Mouse (Mus musculus) embryonic facial prominence, embryonic 12.5 days (tissue): Measurements from ENCODE around the gene Nab1. TPM values are rescaled to one million over a fixed set of nuclear protein-coding genes. Genes with fewer than 3 reads are reported as not detected.
"Not testable (repeated sequence)": the region's sequence is repeated elsewhere in the genome, so short reads cannot be mapped to it uniquely, and the experiment has no call there.

Experiments
- ATAC-seq: fragments of 200-750 bp; cut with Nextera tagmentation; 2 replicates; pipeline ENCODE4 v1.8.0; 2017; ENCODE audit not compliant: insufficient number of reproducible peaks, insufficient read depth, low FRiP score, low TSS enrichment
- H3K27ac ChIP-seq: fragments of 300-500 bp; sonication (generic); 2 replicates; pipeline ENCODE4 v1.5.1; 2016; ENCODE audit warnings: mild to moderate bottlenecking
- H3K27me3 ChIP-seq: fragments of 300-500 bp; sonication (generic); 2 replicates; pipeline ENCODE4 v1.6.1; 2016; ENCODE audit warnings: mild to moderate bottlenecking, moderate library complexity
- H3K36me3 ChIP-seq: fragments of 300-500 bp; sonication (generic); 2 replicates; pipeline ENCODE4 v1.6.1; 2016; ENCODE audit warnings: mild to moderate bottlenecking
- H3K4me1 ChIP-seq: fragments of 300-500 bp; sonication (generic); 2 replicates; pipeline ENCODE4 v1.6.1; 2016
- H3K4me2 ChIP-seq: fragments of 300-500 bp; sonication (generic); replicated peaks from 2 replicates; pipeline ENCODE4 v1.6.1; 2016; ENCODE audit warnings: mild to moderate bottlenecking, moderate library complexity
- H3K4me3 ChIP-seq: fragments of 300-500 bp; sonication (generic); 2 replicates; pipeline ENCODE4 v1.5.1; 2016; ENCODE audit warnings: mild to moderate bottlenecking
- H3K9ac ChIP-seq: fragments of 300-500 bp; sonication (generic); 2 replicates; pipeline ENCODE4 v1.6.1; 2016; ENCODE audit warnings: mild to moderate bottlenecking, moderate library complexity
- H3K9me3 ChIP-seq: fragments of 300-500 bp; sonication (generic); 2 replicates; pipeline ENCODE4 v1.6.1; 2016; ENCODE audit warnings: mild to moderate bottlenecking, moderate library complexity
- WGBS: fragments of 180-500 bp; shearing (Covaris S2); methylation state at CpG from one replicate; pipeline ENCODE4 v1.1.7; 2016; 5-methylcytosine and 5-hydroxymethylcytosine counted together
- polyA plus RNA-seq: library from polyadenylated mRNA; unstranded; fragments of >200 nt; fragmentation: Nextera tagmentation; extraction: Ambion mirVana; gene quantifications from 2 replicates; pipeline ENCODE4 v1.2.1, GENCODE M21; 2016

The Nab1 gene
- polyA plus RNA-seq, result 10.2 and 10.4 TPM in 2 replicates

DNA sequence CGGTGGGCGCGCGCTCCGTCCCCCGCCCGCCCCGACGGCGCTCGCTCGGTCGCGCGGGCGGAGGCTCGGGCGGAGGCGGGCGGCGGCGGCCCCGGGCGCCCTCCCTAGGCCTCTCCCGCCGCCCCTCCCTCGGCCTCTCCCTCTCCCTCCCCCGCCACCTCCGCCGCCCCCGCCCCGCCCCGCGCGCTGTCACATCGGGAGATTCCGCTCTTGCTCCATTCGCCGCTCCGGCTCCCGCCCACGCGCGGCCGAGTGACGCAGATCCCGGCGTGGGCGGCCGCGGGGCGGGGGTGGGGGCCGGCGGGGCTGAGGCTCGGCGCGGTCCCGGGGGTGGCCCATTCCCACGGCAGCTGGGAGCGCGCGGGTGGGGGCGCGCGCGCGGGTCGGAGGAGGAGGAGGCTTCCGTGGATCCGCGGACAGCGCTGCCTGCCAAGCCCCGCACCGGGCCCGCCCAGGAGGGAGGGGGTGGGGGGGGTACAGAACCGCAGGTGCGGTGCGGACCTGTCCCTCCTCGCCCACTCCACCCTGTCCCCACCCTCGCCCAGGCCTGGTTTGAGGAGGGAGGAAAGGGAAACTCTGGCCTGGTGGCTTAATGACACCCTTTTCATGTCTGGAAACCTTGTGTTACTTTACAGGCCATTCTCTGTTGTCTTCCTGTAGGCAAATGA, at the start of gene Nab1:
Nab1 (minus strand) TSS at position 366 of the 668 bp plus-strand sequence.
- H3K36me3 ChIP-seq, result no peaks in the 10 kb centered on the region
- ATAC-seq, result peak; percentile 87
- H3K4me2 ChIP-seq, result peak within 1 kb of the TSS; percentile 80
- H3K9me3 ChIP-seq, result no peaks in the 10 kb centered on the region
- H3K9ac ChIP-seq, result peak within 1 kb of the TSS; percentile 82
- peak within 1 kb of the TSS; percentile 81 for H3K4me3 ChIP-seq
- 2% methylated on average over 59 of the region's 80 CpGs for WGBS
- peaks cover 12% of the 10 kb centered on the region; the same call in 1 of the 2 replicates for H3K27me3 ChIP-seq
- no peaks in the 10 kb centered on the region; the same call in 1 of the 2 replicates for H3K4me1 ChIP-seq
- peak within 1 kb of the TSS; percentile 30; the same call in 1 of the 2 replicates for H3K27ac ChIP-seq

DNA sequence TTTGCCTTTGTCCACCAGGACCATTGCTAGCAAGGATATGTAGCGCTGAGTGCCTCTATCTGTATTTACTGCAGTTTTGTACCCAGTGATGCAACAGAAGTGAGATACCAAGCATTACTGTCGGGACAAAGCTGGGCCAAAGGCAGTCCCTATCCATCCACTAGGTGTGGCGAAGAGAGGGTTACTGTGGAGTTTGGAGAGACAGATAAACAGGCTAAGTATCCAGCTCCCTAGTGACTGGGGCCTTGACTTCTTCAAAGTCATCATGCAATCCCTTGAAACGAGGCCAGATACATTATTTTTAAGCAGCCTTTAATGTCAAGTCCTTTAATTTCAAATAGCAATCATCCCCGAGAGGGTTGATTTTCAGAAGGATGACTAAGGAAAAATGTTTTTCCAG, 47.0 kb upstream of the Nab1 start:
- no peaks in the 10 kb centered on the region for H3K4me1 ChIP-seq
- no peak overlapping the region for H3K27ac ChIP-seq

DNA sequence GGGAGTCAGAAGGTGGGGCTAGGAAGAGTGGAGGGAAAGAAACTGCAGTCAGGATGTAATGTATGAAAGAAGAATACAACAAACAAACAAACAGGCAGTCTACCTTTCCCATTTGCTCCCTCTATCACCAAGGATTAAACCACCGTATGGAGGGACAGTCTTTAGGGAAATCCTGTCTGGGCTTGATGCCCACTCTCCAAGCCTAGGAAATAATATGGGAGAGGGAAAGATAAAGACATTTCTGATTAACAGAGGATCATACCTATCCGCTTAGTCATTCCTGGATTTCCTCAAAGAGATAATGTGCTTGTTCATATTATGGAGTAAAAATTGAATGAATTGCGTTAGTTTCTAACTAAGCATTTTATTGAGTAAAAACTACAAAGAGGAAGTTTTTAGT, 46.3 kb upstream of the Nab1 start:
- Histone ChIP-seq H3K27ac (no peak overlapping the region), H3K4me1 (no peaks in the 10 kb centered on the region), H3K27me3 (no peaks in the 10 kb centered on the region), H3K36me3 (no peaks in the 10 kb centered on the region), H3K4me2 (no peak overlapping the region), H3K9me3 (no peaks in the 10 kb centered on the region), H3K9ac (no peak overlapping the region), H3K4me3 (no peak overlapping the region)
- no peak for ATAC-seq
- 84% methylated on average over 3 of the region's 3 CpGs for WGBS

More for the DNA sequence above, 47.0 kb upstream of the Nab1 start:
- H3K9ac ChIP-seq, result no peak overlapping the region
- H3K9me3 ChIP-seq, result no peaks in the 10 kb centered on the region
- no peak overlapping the region for H3K4me2 ChIP-seq
- ATAC-seq, result no peak
- no peaks in the 10 kb centered on the region for H3K27me3 ChIP-seq
- H3K4me3 ChIP-seq, result no peak overlapping the region
- 82% methylated on average over 5 of the region's 5 CpGs for WGBS
- H3K36me3 ChIP-seq, result no peaks in the 10 kb centered on the region

DNA sequence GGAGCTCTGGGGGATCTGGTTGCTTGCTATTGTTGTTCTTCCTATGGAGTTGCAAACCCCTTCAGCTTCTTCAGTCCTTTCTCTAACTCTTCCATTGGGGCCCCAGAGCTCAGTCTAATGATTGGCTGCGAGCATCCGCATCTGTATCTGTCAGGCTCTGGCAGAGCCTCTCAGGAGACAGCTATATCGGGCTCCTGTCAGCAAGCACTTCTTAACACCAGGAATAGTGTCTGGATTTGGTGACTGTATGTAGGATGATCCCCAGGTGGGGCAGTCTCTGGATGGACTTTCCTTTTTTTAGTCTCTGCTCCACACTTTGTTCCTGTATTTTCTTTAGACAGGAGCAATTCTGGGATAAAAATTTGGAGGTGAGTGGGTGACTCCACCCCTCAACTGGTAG, 39.6 kb upstream of the Nab1 start:
- not testable (repeated sequence) for ATAC-seq
- 83% methylated on average over 3 of the region's 3 CpGs for WGBS

DNA sequence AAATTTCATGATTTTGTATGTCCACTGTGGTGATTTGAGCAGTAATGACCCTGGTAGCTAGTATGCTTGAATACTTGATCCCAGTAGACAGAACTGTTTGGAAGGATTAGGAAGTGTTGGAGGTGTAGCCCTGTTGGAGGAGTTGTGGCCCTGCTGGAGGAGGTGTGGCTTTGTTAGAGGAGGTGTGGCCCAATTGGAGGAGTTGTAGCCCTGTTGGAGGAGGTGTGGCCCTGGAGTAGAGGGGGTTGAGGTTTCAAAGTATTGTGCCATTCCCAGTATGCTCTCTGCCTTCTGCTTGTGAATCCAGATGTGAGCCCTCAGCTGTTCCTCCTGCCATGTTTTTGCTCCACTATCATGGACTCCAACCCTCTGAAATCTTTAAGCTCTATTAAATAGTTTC, 29.5 kb upstream of the Nab1 start:
- no peak overlapping the region for H3K9ac ChIP-seq
- H3K9me3 ChIP-seq, result no peaks in the 10 kb centered on the region
- no peaks in the 10 kb centered on the region for H3K27me3 ChIP-seq
- no peaks in the 10 kb centered on the region for H3K4me1 ChIP-seq
- no peak for ATAC-seq
- H3K27ac ChIP-seq, result no peak overlapping the region
- no peak overlapping the region for H3K4me2 ChIP-seq
- no peak overlapping the region for H3K4me3 ChIP-seq
- no peaks in the 10 kb centered on the region for H3K36me3 ChIP-seq

More for the DNA sequence above, 39.6 kb upstream of the Nab1 start:
- H3K27ac ChIP-seq, H3K27me3 ChIP-seq, H3K9me3 ChIP-seq, H3K4me1 ChIP-seq, H3K4me2 ChIP-seq, H3K4me3 ChIP-seq, H3K36me3 ChIP-seq, H3K9ac ChIP-seq: not testable (repeated sequence)

DNA sequence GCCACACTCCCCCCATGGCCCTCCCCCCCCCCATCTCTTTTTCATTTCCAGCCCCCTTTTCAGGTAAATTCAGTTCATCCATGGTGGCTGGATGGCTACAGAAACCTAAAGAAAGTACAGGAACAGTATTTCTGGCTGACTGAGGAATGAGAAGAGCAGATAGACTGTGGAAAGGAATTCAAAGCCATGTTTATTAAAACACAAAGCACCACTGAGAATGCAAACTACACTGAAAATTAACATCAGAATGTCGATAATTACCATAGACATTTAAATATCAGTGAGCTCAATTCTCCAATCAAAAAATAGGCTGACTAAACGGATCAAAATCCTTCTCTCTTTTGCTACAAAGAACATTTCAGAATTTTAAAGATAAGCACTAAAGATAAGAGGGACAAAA, 27.2 kb upstream of the Nab1 start:
- 44% methylated on average over 2 of the region's 2 CpGs for WGBS

DNA sequence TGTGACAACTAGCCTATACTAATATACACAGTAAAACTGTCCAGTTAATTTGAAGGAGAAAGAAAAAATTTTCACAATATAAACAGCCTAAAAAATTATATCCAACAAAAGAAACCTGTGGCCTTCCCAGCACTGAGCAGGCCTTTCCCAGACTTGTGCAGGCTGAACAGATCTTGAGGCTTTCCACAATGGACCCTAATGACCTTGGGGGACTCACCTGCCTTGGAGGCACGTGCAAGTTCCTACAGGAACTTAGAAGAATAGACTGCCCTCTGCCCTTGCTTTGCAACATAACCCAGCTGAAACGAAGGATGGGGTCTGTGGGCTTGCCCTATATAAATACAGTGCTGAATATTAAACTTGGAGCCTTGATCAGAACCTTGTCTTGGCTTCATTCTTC, 26.8 kb upstream of the Nab1 start:
- Histone ChIP-seq H3K36me3 (no peaks in the 10 kb centered on the region), H3K4me2 (no peak overlapping the region), H3K9me3 (no peaks in the 10 kb centered on the region), H3K4me1 (peaks cover 5% of the 10 kb centered on the region; the same call in 1 of the 2 replicates), H3K27me3 (no peaks in the 10 kb centered on the region), H3K9ac (no peak overlapping the region), H3K27ac (no peak overlapping the region), H3K4me3 (no peak overlapping the region)
- 57% methylated on average over 2 of the region's 2 CpGs for WGBS
- no peak for ATAC-seq

More for the DNA sequence above, 27.2 kb upstream of the Nab1 start:
- Histone ChIP-seq H3K4me1 (peaks cover 5% of the 10 kb centered on the region; the same call in 1 of the 2 replicates), H3K4me2 (no peak overlapping the region), H3K9ac (no peak overlapping the region), H3K27me3 (no peaks in the 10 kb centered on the region), H3K9me3 (no peaks in the 10 kb centered on the region), H3K36me3 (no peaks in the 10 kb centered on the region), H3K4me3 (no peak overlapping the region), H3K27ac (no peak overlapping the region)
- ATAC-seq, result no peak

DNA sequence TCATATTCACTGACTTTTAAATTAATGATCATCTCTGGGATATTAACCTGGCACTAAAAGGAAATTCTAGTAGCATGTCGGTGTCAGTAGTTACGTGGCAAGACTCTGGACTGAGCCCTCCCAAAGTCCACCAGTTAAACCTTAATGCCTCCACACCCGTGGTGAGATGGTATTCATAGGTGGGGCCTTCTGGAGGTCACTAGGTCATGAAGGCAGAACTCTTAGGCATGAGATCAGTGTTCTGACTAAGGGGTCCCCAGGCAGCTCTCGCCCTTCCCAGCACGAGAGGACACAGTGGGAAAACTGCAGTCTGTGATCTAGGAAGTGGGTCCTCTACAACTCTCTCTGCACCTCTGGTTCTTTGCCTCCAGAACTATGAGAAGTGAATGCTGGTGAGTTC, 24.2 kb upstream of the Nab1 start:
- H3K9ac ChIP-seq, result no peak overlapping the region
- no peak overlapping the region for H3K4me2 ChIP-seq
- H3K27me3 ChIP-seq, result 0 out of 2 replicates have a peak, but pooled peaks cover 8% of the 10 kb centered on the region
- H3K4me1 ChIP-seq, result peaks cover 5% of the 10 kb centered on the region; the same call in 1 of the 2 replicates
- H3K36me3 ChIP-seq, result no peaks in the 10 kb centered on the region
- H3K9me3 ChIP-seq, result no peaks in the 10 kb centered on the region
- ATAC-seq, result no peak
- 70% methylated on average over 5 of the region's 5 CpGs for WGBS
- no peak overlapping the region for H3K27ac ChIP-seq
- no peak overlapping the region for H3K4me3 ChIP-seq

DNA sequence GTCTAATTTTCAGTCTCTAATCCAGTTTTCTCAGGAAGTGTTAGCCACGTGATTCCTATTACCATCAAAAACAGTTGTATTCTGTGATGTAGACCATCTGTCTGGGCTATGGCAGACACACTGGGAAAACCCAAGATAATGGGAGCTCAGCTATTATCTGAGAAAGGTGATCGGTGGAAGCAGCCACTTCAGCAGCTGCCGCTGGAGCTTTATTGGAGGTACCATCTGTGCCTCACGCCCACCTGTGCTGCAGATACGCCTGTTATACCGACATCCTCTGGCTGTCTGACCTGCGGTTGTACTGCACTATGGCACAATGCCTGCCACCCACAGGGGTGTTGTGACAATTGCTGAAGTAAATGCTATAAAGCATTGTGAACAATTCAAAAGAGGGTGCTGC, 23.7 kb upstream of the Nab1 start:
- 49% methylated on average over 7 of the region's 7 CpGs for WGBS

DNA sequence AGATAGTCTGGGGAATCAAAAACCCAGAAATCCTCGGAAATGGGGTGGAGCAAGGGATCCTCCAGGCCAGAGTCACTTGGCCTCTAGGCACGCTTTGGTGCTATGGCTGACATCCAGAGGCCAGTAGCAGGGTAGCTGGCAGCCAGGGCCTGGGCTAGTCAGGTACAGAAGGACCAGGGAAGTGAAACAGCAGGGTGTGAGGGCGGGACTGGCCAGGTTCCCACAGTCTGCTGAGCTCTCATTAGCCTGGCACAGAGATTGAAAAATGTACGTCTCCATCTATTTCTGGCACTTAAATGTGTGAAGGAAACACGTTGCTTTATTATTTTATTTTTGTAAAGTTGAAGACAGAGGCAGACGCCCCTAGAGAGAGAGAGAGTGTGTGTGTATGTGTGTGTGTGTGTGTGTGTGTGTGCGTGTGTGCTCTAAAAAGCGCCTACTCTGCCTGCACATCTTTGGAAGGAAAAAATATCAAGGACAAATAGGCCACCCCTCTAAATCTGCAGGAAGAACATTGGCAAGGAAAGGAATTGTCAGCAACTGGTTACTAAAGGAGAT, 21.0 kb upstream of the Nab1 start:
- ATAC-seq, result no peak
- Histone ChIP-seq H3K27me3 (0 out of 2 replicates have a peak, but pooled peaks cover 8% of the 10 kb centered on the region), H3K4me2 (no peak overlapping the region), H3K4me1 (peaks cover 5% of the 10 kb centered on the region; the same call in 1 of the 2 replicates), H3K9me3 (no peaks in the 10 kb centered on the region), H3K9ac (no peak overlapping the region), H3K4me3 (no peak overlapping the region), H3K27ac (no peak overlapping the region), H3K36me3 (no peaks in the 10 kb centered on the region)
- WGBS, result 68% methylated on average over 8 of the region's 8 CpGs

More for the DNA sequence above, 23.7 kb upstream of the Nab1 start:
- H3K4me2 ChIP-seq, result no peak overlapping the region
- H3K27me3 ChIP-seq, result 0 out of 2 replicates have a peak, but pooled peaks cover 8% of the 10 kb centered on the region
- no peaks in the 10 kb centered on the region for H3K36me3 ChIP-seq
- no peak overlapping the region for H3K27ac ChIP-seq
- peaks cover 5% of the 10 kb centered on the region; the same call in 1 of the 2 replicates for H3K4me1 ChIP-seq
- H3K4me3 ChIP-seq, result no peak overlapping the region
- H3K9ac ChIP-seq, result no peak overlapping the region
- ATAC-seq, result peak; percentile 52; the same call in 1 of the 2 replicates
- H3K9me3 ChIP-seq, result no peaks in the 10 kb centered on the region

DNA sequence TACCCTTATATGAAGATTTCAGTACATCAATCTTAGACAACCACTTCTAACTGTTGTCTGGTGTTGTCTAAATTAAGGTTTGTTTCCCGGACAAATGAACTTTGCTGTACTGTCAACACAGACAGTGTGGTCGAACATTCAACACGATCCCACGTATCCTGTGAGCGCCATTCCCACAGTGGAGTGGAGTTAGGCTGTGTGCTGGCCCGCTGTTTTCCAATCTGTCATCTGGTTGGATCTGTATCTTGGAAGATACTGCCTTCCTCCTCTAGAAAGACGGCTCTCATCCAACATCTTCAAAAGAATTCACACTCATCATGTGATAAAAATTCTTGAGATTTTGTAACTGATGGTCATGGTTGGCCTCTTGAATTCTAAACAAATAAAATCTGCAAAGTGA, 19.7 kb upstream of the Nab1 start:
- Histone ChIP-seq H3K27me3 (0 out of 2 replicates have a peak, but pooled peaks cover 8% of the 10 kb centered on the region), H3K27ac (no peak overlapping the region), H3K9me3 (no peaks in the 10 kb centered on the region), H3K4me2 (no peak overlapping the region), H3K36me3 (no peaks in the 10 kb centered on the region), H3K4me1 (peaks cover 5% of the 10 kb centered on the region; the same call in 1 of the 2 replicates), H3K4me3 (no peak overlapping the region), H3K9ac (no peak overlapping the region)
- no peak for ATAC-seq
- WGBS, result 89% methylated on average over 7 of the region's 7 CpGs

DNA sequence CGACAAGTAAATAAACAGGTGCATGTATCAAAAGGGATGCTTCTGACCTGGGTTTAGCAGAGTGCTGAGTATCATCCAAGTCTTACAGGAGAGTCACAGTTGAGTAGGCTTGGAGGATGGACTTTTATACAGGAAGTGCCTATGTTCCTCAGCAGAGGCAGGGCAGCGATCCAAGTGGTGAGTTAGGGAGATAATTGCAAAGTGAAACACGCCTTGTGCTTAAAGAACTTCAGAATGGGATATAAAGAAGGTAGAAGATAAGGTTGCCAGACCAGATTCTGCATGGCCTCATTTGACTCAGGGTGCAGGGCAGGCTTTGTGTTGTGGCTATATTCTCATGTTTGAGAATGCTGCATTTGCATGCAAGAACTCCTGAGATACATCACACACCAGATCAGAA, 14.8 kb upstream of the Nab1 start:
- Histone ChIP-seq H3K27me3 (no peaks in the 10 kb centered on the region), H3K36me3 (no peaks in the 10 kb centered on the region), H3K9ac (no peak overlapping the region), H3K4me2 (no peak overlapping the region), H3K27ac (no peak overlapping the region), H3K9me3 (no peaks in the 10 kb centered on the region), H3K4me3 (no peak overlapping the region), H3K4me1 (no peaks in the 10 kb centered on the region)
- 85% methylated on average over 3 of the region's 3 CpGs for WGBS
- ATAC-seq, result no peak
